In genomic region chr17:63803599-63803998, GRCm38 (mm10) we compare ENCODE assay signal across 9 mouse cellular contexts. TPM values are rescaled to one million over a fixed set of nuclear protein-coding genes. Genes with fewer than 3 reads are reported as not detected.
DNase-seq lines count a peak whose midpoint lies in the region; ATAC-seq and TF ChIP-seq lines count a peak whose summit lies in the region.
"Had no signal": no experiment of that assay in that cellular context is flagged by ENCODE, and none has a peak within 500 bp of the region (broad histone marks: within the 10 kb centered on the region; RNA-seq: fewer than 3 reads in every experiment).

No protein-coding gene starts in this region.

- H3K9ac ChIP-seq in kidney, embryonic 16.5 days (replicated peaks; ENCODE audit: low read length) = no peak overlapping the region
- no peak overlapping the region for H3K9ac ChIP-seq in liver, embryonic 14.5 days (replicated peaks)

- H3K27me3 ChIP-seq in kidney, adult 2 months (replicated peaks; ENCODE audit: control insufficient read depth, insufficient read depth, low read length) = no peaks in the 10 kb centered on the region
- H3K27me3 ChIP-seq in kidney, embryonic 16.5 days (ENCODE audit: insufficient read depth, low read length) = no peaks in the 10 kb centered on the region
- no peaks in the 10 kb centered on the region for H3K27me3 ChIP-seq in liver, embryonic 14.5 days (ENCODE audit: control insufficient read depth, insufficient read depth, low read length)

- WGBS in kidney, adult 2 months = 28% methylated on average over 11 of the region's 11 CpGs
- WGBS in kidney, embryonic 16.5 days = 30% methylated on average over 11 of the region's 11 CpGs
- WGBS in liver, embryonic 14.5 days (ENCODE audit: insufficient replicate concordance) = 20% methylated on average over 11 of the region's 11 CpGs

- TF ChIP-seq POLR2A in kidney, adult 2 months (IDR thresholded peaks at IDR 0.05; ENCODE audit: low read depth, low read length) = no peak

- TF ChIP-seq CTCF in kidney, adult 2 months (conservative IDR thresholded peaks at IDR 0.05; ENCODE audit: insufficient read depth, insufficient read length, low read depth, low read length) = peak; percentile 93
- TF ChIP-seq CTCF in liver, embryonic 14.5 days (IDR thresholded peaks at IDR 0.05; ENCODE audit: low read depth) = peak; percentile 76

- TF ChIP-seq EP300 in liver, embryonic 14.5 days (IDR thresholded peaks at IDR 0.05; ENCODE audit: low read depth) = no peak

- DNase-seq in kidney, adult 2 months = peak; percentile 62
- peak; percentile 87 for DNase-seq in brain, adult 2 months (ENCODE audit: low read depth, low spot score)
- peak; percentile 74 for DNase-seq in kidney, postnatal 14 days
- peak in 2 of 3 experiments; percentile 33 to 37 for DNase-seq in liver, embryonic 14.5 days (ENCODE audit: low read depth in 3 of 3, low spot score in 3 of 3)
- peak; percentile 66 to 84 for DNase-seq in right cerebral cortex, postnatal 10 days (ENCODE audit: low spot score in 2 of 2)
- peak; percentile 58 to 72 for DNase-seq in urinary bladder, postnatal 36 days (ENCODE audit: low spot score in 2 of 2)

- H3K27ac ChIP-seq in kidney, adult 2 months (ENCODE audit: insufficient read depth, low read depth, low read length) = no peak overlapping the region
- no peak overlapping the region for H3K27ac ChIP-seq in kidney, embryonic 16.5 days (ENCODE audit: low read length)
- H3K27ac ChIP-seq in liver, embryonic 14.5 days = no peak overlapping the region

- no peak overlapping the region for H3K4me3 ChIP-seq in kidney, adult 2 months (ENCODE audit: insufficient read depth, low read depth, low read length)
- no peak overlapping the region for H3K4me3 ChIP-seq in kidney, embryonic 16.5 days (ENCODE audit: low read length)
- H3K4me3 ChIP-seq in liver, embryonic 14.5 days (ENCODE audit: insufficient read depth in 1 of 2, low read depth in 2 of 2, low read length in 2 of 2) = no peak overlapping the region
- H3K4me3 ChIP-seq: erythroblast, embryonic 14.5 days had no signal

- H3K4me2 ChIP-seq in kidney, embryonic 16.5 days (replicated peaks; ENCODE audit: low read depth, low read length) = no peak overlapping the region
- H3K4me2 ChIP-seq in liver, embryonic 14.5 days (ENCODE audit: low read depth) = no peak overlapping the region

- H3K36me3 ChIP-seq in kidney, adult 2 months (ENCODE audit: control insufficient read depth, insufficient read depth, low read length) = no peaks in the 10 kb centered on the region
- H3K36me3 ChIP-seq in kidney, embryonic 16.5 days (ENCODE audit: insufficient read depth, low read length) = no peaks in the 10 kb centered on the region
- H3K36me3 ChIP-seq in liver, embryonic 14.5 days (replicated peaks; ENCODE audit: control insufficient read depth, insufficient read depth, low read depth) = no peaks in the 10 kb centered on the region

- H3K4me1 ChIP-seq in kidney, adult 2 months (ENCODE audit: control insufficient read depth, insufficient read depth, low read length) = no peaks in the 10 kb centered on the region
- H3K4me1 ChIP-seq in kidney, embryonic 16.5 days (ENCODE audit: insufficient read depth, low read length) = no peaks in the 10 kb centered on the region
- H3K4me1 ChIP-seq in liver, embryonic 14.5 days (replicated peaks; ENCODE audit: control insufficient read depth in 2 of 2, insufficient read depth in 2 of 2, low read length in 1 of 2) = no peaks in the 10 kb centered on the region

- no peak for ATAC-seq in kidney, embryonic 16.5 days (ENCODE audit: low FRiP score, low TSS enrichment)
- peak; percentile 76 for ATAC-seq in frontal cortex, adult (ENCODE audit: low TSS enrichment)
- ATAC-seq in liver, embryonic 14.5 days (ENCODE audit: insufficient read depth) = no peak

- no peaks in the 10 kb centered on the region for H3K9me3 ChIP-seq in kidney, embryonic 16.5 days (ENCODE audit: low read length)
- no peaks in the 10 kb centered on the region for H3K9me3 ChIP-seq in liver, embryonic 14.5 days (ENCODE audit: control insufficient read depth, low read length)

RNA-seq across cellular contexts. Expression of gene Fer, which starts 59.3 kb away (rescaled TPM):
- 2.1 and 2.7 TPM in 2 replicates for polyA plus RNA-seq in kidney, adult 2 months (2012; rRNA removed)
- polyA plus RNA-seq in kidney, embryonic 16.5 days (2015; fragmentation: Nextera tagmentation; extraction: Ambion mirVana) = 35.1 and 36.1 TPM in 2 replicates
- 1.6 and 2.9 TPM in 2 replicates for polyA plus RNA-seq in liver, embryonic 14.5 days (2012; rRNA removed)
- polyA plus RNA-seq in liver, embryonic 14.5 days (2014; fragmentation: Nextera tagmentation; extraction: Ambion mirVana) = 7.0 and 10.1 TPM in 2 replicates

RNA-seq across cellular contexts. Expression of gene A930002H24Rik, which starts 60.0 kb away (rescaled TPM):
- 0.55 and 1.3 TPM in 2 replicates for polyA plus RNA-seq in kidney, adult 2 months (2012; rRNA removed)
- polyA plus RNA-seq in kidney, embryonic 16.5 days (2015; fragmentation: Nextera tagmentation; extraction: Ambion mirVana) = 3.4 and 4.9 TPM in 2 replicates
- 0.49 and 0.68 TPM in 2 replicates for polyA plus RNA-seq in liver, embryonic 14.5 days (2012; rRNA removed)
- 0.29 and 0.64 TPM in 2 replicates for polyA plus RNA-seq in liver, embryonic 14.5 days (2014; fragmentation: Nextera tagmentation; extraction: Ambion mirVana)

Comparison
In these comparisons a context has a peak if more than half of its experiments do, and no peak if none do; other contexts are left out.
1. DNase-seq: peak in every context shown above with its lines; median percentile 87 in brain, adult 2 months; 75 in right cerebral cortex, postnatal 10 days; 74 in kidney, postnatal 14 days; 65 in urinary bladder, postnatal 36 days; 62 in kidney, adult 2 months; 35 in liver, embryonic 14.5 days.